Mouse (Mus musculus) E14TG2a.4 (cell line): ENCODE data around the gene Jmjd1c.
A peak's percentile ranks its signal among the peaks of the same experiment; 100 is the strongest.
"Not testable (repeated sequence)": the region's sequence is repeated elsewhere in the genome, so short reads cannot be mapped to it uniquely, and the experiment has no call there.

Source experiments
- H3K27me3 ChIP-seq: 2 replicates; pipeline ENCODE4 v1.6.1; 2014; ENCODE audit warnings: low read length, control low read depth; ENCODE audit not compliant: insufficient read depth
- H3K36me3 ChIP-seq: 2 replicates; pipeline ENCODE4 v1.6.1; 2014; ENCODE audit warnings: low read length, control low read depth; ENCODE audit not compliant: insufficient read depth
- H3K4me1 ChIP-seq: replicated peaks from 2 replicates; pipeline ENCODE4 v1.6.1; 2014; ENCODE audit warnings: low read depth, low read length, control low read depth
- H3K4me3 ChIP-seq: replicated peaks from 2 replicates; pipeline ENCODE4 v1.5.1; 2014; ENCODE audit warnings: mild to moderate bottlenecking, low read length
- H3K9me3 ChIP-seq: 2 replicates; pipeline ENCODE4 v1.6.1; 2014; ENCODE audit warnings: low read length, control low read depth
- CTCF ChIP-seq: conservative IDR thresholded peaks from 2 replicates; pipeline ENCODE4 v1.5.1; 2014; ENCODE audit warnings: low read length
- NANOG ChIP-seq: IDR thresholded peaks from 2 replicates; pipeline ENCODE4 v1.6.1; 2014; ENCODE audit warnings: borderline replicate concordance, low read length, mixed read lengths
- POU5F1 ChIP-seq: IDR thresholded peaks from 2 replicates; pipeline ENCODE4 v1.6.1; 2014; ENCODE audit warnings: low read length, borderline replicate concordance

Gene Jmjd1c

GRCm38 (mm10) chr10:67104543-67104942 lies 8.6 kb downstream of the Jmjd1c start:
- Histone ChIP-seq H3K4me1 (peaks cover 95% of the 10 kb centered on the region), H3K27me3 (no peaks in the 10 kb centered on the region), H3K4me3 (peak overlapping the region; percentile 72), H3K9me3 (no peaks in the 10 kb centered on the region), H3K36me3 (peaks cover 68% of the 10 kb centered on the region)
- no peak for TF ChIP-seq POU5F1
- TF ChIP-seq CTCF = no peak
- TF ChIP-seq NANOG = no peak

GRCm38 (mm10) chr10:67105331-67106217 lies 9.6 kb downstream of the Jmjd1c start:
- Histone ChIP-seq H3K4me1 (peaks cover 100% of the 10 kb centered on the region), H3K36me3 (peaks cover 78% of the 10 kb centered on the region), H3K4me3 (peak overlapping the region; percentile 72), H3K27me3 (no peaks in the 10 kb centered on the region), H3K9me3 (no peaks in the 10 kb centered on the region)
- no peak for TF ChIP-seq NANOG
- TF ChIP-seq POU5F1 = no peak
- TF ChIP-seq CTCF = no peak

GRCm38 (mm10) chr10:67106400-67106799 lies 10.5 kb downstream of the Jmjd1c start:
- Histone ChIP-seq H3K4me3 (peak overlapping the region; percentile 72), H3K9me3 (no peaks in the 10 kb centered on the region), H3K36me3 (peaks cover 82% of the 10 kb centered on the region), H3K4me1 (peaks cover 100% of the 10 kb centered on the region), H3K27me3 (no peaks in the 10 kb centered on the region)
- TF ChIP-seq CTCF (no peak), POU5F1 (no peak), NANOG (no peak)

DNA sequence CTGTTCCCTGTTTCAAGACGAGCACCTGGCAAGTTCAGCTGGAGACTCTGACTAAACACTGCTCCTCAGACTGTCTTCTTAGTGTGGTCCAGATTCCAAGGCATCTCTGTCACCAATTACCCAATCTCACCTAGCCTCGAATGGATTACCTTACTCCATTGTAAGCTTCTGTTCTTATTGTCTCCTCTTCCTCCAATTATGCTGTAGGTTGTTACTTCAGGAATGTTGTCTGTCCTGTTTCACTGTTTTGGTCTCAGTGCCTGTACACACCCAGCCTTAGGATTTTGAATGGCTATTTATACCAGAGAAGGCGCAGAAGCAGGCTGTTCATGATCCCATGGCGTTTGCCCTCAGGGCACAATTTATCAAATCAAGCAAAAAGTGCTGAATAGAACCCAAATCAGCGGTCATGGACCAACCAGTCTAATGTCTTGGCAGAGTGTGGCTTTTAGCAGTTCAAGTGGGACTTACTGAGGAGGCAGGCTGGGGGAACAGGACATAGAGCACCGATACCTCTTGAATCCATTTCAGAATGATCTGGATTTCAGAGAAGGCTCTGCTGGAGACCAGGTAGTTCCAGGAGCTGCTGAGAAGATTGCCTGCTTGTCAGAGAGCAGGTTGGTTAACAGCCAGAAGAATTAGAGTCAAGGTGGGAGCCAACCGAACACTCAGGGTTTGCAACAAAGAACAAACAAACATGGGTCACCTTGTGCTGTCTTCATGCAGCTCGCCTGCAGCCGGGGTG lies 11.3 kb downstream of the Jmjd1c start:
- no peaks in the 10 kb centered on the region for H3K9me3 ChIP-seq
- peaks cover 80% of the 10 kb centered on the region for H3K36me3 ChIP-seq
- H3K4me1 ChIP-seq = peaks cover 100% of the 10 kb centered on the region

GRCm38 (mm10) chr10:67108096-67108495 lies 12.2 kb downstream of the Jmjd1c start:
- Histone ChIP-seq H3K4me1 (peaks cover 100% of the 10 kb centered on the region), H3K36me3 (peaks cover 73% of the 10 kb centered on the region), H3K27me3 (no peaks in the 10 kb centered on the region), H3K9me3 (no peaks in the 10 kb centered on the region), H3K4me3 (0 out of 2 replicates have a peak overlapping the region, but pooled peaks have one; percentile 17)
- TF ChIP-seq NANOG = no peak
- TF ChIP-seq CTCF = no peak
- TF ChIP-seq POU5F1 = no peak

More for the DNA sequence above, 11.3 kb downstream of the Jmjd1c start:
- Histone ChIP-seq H3K27me3 (no peaks in the 10 kb centered on the region), H3K4me3 (peak overlapping the region; percentile 72)
- TF ChIP-seq POU5F1 (no peak), NANOG (0 out of 2 replicates have a peak, but pooled peaks have one; percentile 4)

- Histone ChIP-seq H3K4me1 (peaks cover 99% of the 10 kb centered on the region), H3K9me3 (no peaks in the 10 kb centered on the region), H3K36me3 (peaks cover 71% of the 10 kb centered on the region), H3K27me3 (no peaks in the 10 kb centered on the region), H3K4me3 (no peak overlapping the region)
- TF ChIP-seq CTCF = no peak
- TF ChIP-seq POU5F1 = no peak
- TF ChIP-seq NANOG = no peak
Observed at GRCm38 (mm10) chr10:67109635-67110034, 13.7 kb downstream of the Jmjd1c start.

- no peak for TF ChIP-seq CTCF
- TF ChIP-seq POU5F1 = no peak
- no peak for TF ChIP-seq NANOG
- no peak overlapping the region for H3K4me3 ChIP-seq
- no peaks in the 10 kb centered on the region for H3K9me3 ChIP-seq
- peaks cover 74% of the 10 kb centered on the region for H3K36me3 ChIP-seq
- peaks cover 99% of the 10 kb centered on the region for H3K4me1 ChIP-seq
- H3K27me3 ChIP-seq = no peaks in the 10 kb centered on the region
Observed at GRCm38 (mm10) chr10:67111044-67111798, 15.3 kb downstream of the Jmjd1c start.

DNA sequence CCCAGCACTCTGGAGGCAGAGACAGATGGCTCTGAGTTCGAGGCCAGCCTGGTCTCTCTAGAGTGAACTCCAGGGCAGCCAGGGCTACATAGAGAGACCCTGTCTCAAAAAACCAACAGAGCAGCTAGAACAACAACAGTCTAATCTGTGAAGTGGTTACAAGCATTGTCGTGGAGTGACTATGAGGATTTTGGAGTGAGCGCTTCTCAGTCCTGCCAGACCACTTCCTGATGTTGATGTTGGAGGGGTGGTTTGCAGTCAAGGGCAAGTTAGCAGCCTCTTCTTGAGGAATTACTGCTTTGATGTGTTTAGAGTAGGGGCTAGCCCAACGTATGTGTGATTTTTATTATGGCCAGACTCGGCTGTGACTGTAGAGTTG lies 15.9 kb downstream of the Jmjd1c start:
- peaks cover 99% of the 10 kb centered on the region for H3K4me1 ChIP-seq
- H3K36me3 ChIP-seq = peaks cover 74% of the 10 kb centered on the region
- no peak for TF ChIP-seq POU5F1
- TF ChIP-seq NANOG = no peak
- TF ChIP-seq CTCF = no peak
- no peak overlapping the region for H3K4me3 ChIP-seq
- H3K9me3 ChIP-seq = no peaks in the 10 kb centered on the region
- H3K27me3 ChIP-seq = no peaks in the 10 kb centered on the region

- H3K36me3 ChIP-seq = peaks cover 71% of the 10 kb centered on the region
Observed at GRCm38 (mm10) chr10:67112967-67113366, 17.0 kb downstream of the Jmjd1c start.

More at GRCm38 (mm10) chr10:67112967-67113366, 17.0 kb downstream of the Jmjd1c start:
- not testable (repeated sequence) for H3K9me3 ChIP-seq, H3K27me3 ChIP-seq, H3K4me3 ChIP-seq
- peaks cover 98% of the 10 kb centered on the region for H3K4me1 ChIP-seq
